Mouse (Mus musculus) G1E (cell line): ENCODE results near the gene Krt2. TPM values are rescaled to one million over a fixed set of nuclear protein-coding genes. Genes with fewer than 3 reads are reported as not detected.

ENCODE experiments used
- ATAC-seq: 2 replicates; pipeline ENCODE4 v1.8.0; 2016; ENCODE audit warnings: mild to moderate bottlenecking; ENCODE audit not compliant: insufficient number of reproducible peaks, poor library complexity, low FRiP score, severe bottlenecking; ENCODE audit errors: extremely low read depth
- DNase-seq: peaks from one replicate; pipeline ENCODE4 v3.0.0; 2012; ENCODE audit warnings: low spot score
- H3K27me3 ChIP-seq: 2 replicates; pipeline ENCODE4 v1.6.1; 2012; ENCODE audit warnings: mild to moderate bottlenecking, low read length, inconsistent platforms; ENCODE audit not compliant: insufficient read depth
- H3K36me3 ChIP-seq: replicated peaks from 2 replicates; pipeline ENCODE3; 2012; ENCODE audit warnings: mild to moderate bottlenecking, inconsistent platforms
- H3K4me1 ChIP-seq: 2 replicates; pipeline ENCODE4 v1.6.1; 2012; ENCODE audit warnings: low read depth, low read length, inconsistent platforms, mixed read lengths; ENCODE audit not compliant: insufficient read depth
- H3K4me3 ChIP-seq: 2 replicates; pipeline ENCODE4 v1.5.1; 2012; ENCODE audit warnings: low read depth, mild to moderate bottlenecking, inconsistent platforms, low read length, moderate library complexity, mixed read lengths
- H3K9me3 ChIP-seq: replicated peaks from 2 replicates; pipeline ENCODE4 v1.6.1; 2012; ENCODE audit warnings: inconsistent platforms
- CTCF ChIP-seq: IDR thresholded peaks from 2 replicates; pipeline ENCODE4 v1.5.1; 2012; ENCODE audit warnings: low read depth, low read length, inconsistent platforms, mixed read lengths
- GATA1 ChIP-seq: IDR thresholded peaks from 2 replicates; pipeline ENCODE4 v1.6.1; 2012; ENCODE audit warnings: borderline replicate concordance, low read length, inconsistent platforms, mixed read lengths
- GATA2 ChIP-seq: IDR thresholded peaks from 2 replicates; pipeline ENCODE4 v1.6.1; 2012; ENCODE audit warnings: low read depth, low read length, inconsistent platforms, borderline replicate concordance
- POLR2AphosphoS5 ChIP-seq: IDR thresholded peaks from 2 replicates; pipeline ENCODE4 v1.6.1; 2012; ENCODE audit warnings: low read depth, low read length, inconsistent platforms; ENCODE audit not compliant: insufficient replicate concordance
- TAL1 ChIP-seq: conservative IDR thresholded peaks from 2 replicates; pipeline ENCODE4 v1.6.1; 2012; ENCODE audit warnings: low read depth, low read length, inconsistent platforms, mixed read lengths
- polyA plus RNA-seq: library from polyadenylated mRNA; stranded (reverse); fragments of >175 nt; gene quantifications from 2 replicates; pipeline ENCODE4 v1.2.3, GENCODE M21; 2012
- total RNA-seq, 2 experiments: library from RNA; stranded (forward) in 1 of 2; stranded (reverse) in 1 of 2; fragments of 200-1000 nt in 1 of 2; fragments of >200 nt in 1 of 2; fragmentation: Nextera tagmentation in 1 of 2; gene quantifications; 2 replicates each; pipeline ENCODE4 v1.2.3; 2014 to 2017

Krt2 gene
- total and polyA plus RNA-seq, 3 experiments, result not detected

DNA sequence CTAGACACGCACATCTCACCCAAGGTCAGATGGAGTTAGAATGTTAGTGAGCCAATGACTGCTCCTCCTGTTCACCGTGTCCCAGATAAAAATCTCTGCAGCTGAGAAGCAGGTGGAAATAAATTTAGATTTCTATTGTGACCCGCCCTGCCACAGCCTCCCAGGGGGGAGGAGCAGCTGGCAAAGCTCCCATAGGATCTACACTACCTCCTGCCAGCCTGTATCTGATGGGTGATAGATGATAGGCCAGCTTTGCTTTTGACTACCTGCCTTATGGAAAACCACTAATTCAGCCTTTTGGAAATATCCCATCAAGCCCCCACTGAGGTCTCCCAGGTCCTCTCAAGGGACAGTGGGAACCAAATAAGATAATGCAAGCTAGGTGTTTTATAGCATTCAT is 37.8 kb upstream of the Krt2 start:
- no peaks in the 10 kb centered on the region for H3K27me3 ChIP-seq
- ATAC-seq (no peak), DNase-seq (no peak)
- H3K9me3 ChIP-seq, result peaks cover 22% of the 10 kb centered on the region
- TF ChIP-seq GATA2 (no peak), GATA1 (no peak), CTCF (no peak), POLR2AphosphoS5 (no peak), TAL1 (no peak)
- H3K4me1 ChIP-seq, result no peaks in the 10 kb centered on the region
- no peaks in the 10 kb centered on the region for H3K36me3 ChIP-seq
- H3K4me3 ChIP-seq, result no peak overlapping the region

DNA sequence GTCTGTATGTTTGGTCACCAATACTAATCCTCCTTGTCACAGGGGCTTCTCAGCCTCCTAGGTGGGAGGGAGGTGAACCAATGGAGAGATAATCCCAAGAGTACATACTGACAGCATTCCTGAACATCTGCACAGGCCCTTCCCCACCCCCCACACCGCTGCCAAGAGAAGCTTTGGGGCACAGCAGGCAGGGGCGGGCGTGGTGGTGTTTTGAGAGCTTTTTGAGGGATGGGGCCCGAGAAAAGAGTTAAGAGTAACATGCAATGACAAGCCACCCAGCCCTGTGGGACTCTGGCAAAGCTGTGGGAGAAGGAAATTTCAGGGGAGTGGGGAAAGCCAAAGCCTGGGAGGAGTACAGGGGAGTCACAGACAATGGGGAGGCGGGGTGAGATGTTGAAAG is 36.3 kb upstream of the Krt2 start:
- ATAC-seq (no peak), DNase-seq (no peak)
- no peaks in the 10 kb centered on the region for H3K27me3 ChIP-seq
- no peaks in the 10 kb centered on the region for H3K4me1 ChIP-seq
- TF ChIP-seq POLR2AphosphoS5, result no peak
- TF ChIP-seq GATA2, result no peak
- no peak for TF ChIP-seq CTCF
- TF ChIP-seq TAL1, result no peak
- TF ChIP-seq GATA1, result no peak
- H3K36me3 ChIP-seq, result no peaks in the 10 kb centered on the region
- peaks cover 20% of the 10 kb centered on the region for H3K9me3 ChIP-seq
- no peak overlapping the region for H3K4me3 ChIP-seq

DNA sequence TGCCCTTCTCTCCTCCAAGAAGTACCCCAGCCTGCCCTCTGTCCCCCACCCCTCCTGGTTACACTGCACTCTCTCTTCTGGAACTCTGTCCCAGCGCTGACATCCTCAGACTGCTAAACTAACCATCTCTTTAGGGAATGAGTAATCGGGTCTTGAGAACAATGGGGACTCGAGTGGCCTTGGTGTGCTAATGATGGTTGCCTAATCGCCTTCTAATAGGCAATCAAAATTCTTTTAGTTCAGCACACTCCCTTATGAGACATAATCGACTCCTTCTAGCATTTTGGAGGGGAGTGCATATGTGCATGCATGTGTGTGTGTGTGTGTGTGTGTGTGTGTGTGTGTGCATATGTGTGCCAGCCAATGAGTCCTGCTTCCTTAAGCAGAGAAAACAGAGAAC is 34.6 kb upstream of the Krt2 start:
- Histone ChIP-seq H3K27me3 (no peaks in the 10 kb centered on the region), H3K9me3 (peaks cover 18% of the 10 kb centered on the region), H3K36me3 (no peaks in the 10 kb centered on the region), H3K4me3 (no peak overlapping the region), H3K4me1 (no peaks in the 10 kb centered on the region)
- no peak for DNase-seq
- TF ChIP-seq POLR2AphosphoS5 (no peak), CTCF (no peak), GATA2 (no peak), GATA1 (no peak)
- no peak for ATAC-seq

- H3K9me3 ChIP-seq, result peaks cover 28% of the 10 kb centered on the region
- DNase-seq (no peak), ATAC-seq (no peak)
- no peak for TF ChIP-seq POLR2AphosphoS5
- TF ChIP-seq CTCF, result no peak
- no peak for TF ChIP-seq GATA1
- no peak for TF ChIP-seq TAL1
- TF ChIP-seq GATA2, result no peak
- H3K4me3 ChIP-seq, result no peak within 1 kb of the TSS
- H3K36me3 ChIP-seq, result no peaks in the 10 kb centered on the region
- H3K27me3 ChIP-seq, result no peaks in the 10 kb centered on the region
- H3K4me1 ChIP-seq, result no peaks in the 10 kb centered on the region
These were observed 32.7 kb upstream of the Krt2 start, which contains the start of gene Krt1 for GRCm38 (mm10) chr15:101850694-101851093. Gene Krt1, minus strand, starts transcription at chr15:101850794.

DNA sequence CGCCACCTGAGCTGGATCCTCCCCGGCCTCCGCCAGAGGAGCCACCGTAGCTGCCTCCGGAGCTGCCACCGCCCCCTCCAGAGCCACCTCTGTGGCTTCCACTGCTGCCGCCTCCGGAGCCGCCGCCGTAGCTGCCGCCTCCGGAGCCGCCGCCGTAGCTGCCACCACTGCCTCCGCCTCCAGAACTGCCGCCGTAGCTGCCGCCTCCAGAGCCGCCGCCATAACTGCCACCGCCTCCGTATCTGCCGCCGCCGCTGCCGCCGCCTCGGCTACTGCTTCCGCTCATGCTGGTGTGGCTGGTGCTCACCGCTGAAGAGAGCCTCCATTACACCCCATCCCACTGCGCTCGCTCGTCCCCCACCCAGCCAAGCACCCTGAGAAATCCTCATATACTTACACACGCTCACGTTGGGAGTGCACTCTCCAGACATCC is 28.0 kb upstream of the Krt2 start:
- H3K9me3 ChIP-seq, result peaks cover 19% of the 10 kb centered on the region
- TF ChIP-seq TAL1 (no peak), GATA1 (no peak), CTCF (no peak), GATA2 (no peak), POLR2AphosphoS5 (no peak)
- no peaks in the 10 kb centered on the region for H3K36me3 ChIP-seq
- no peaks in the 10 kb centered on the region for H3K27me3 ChIP-seq
- H3K4me1 ChIP-seq, result no peaks in the 10 kb centered on the region
- no peak overlapping the region for H3K4me3 ChIP-seq
- DNase-seq (no peak), ATAC-seq (no peak)

DNA sequence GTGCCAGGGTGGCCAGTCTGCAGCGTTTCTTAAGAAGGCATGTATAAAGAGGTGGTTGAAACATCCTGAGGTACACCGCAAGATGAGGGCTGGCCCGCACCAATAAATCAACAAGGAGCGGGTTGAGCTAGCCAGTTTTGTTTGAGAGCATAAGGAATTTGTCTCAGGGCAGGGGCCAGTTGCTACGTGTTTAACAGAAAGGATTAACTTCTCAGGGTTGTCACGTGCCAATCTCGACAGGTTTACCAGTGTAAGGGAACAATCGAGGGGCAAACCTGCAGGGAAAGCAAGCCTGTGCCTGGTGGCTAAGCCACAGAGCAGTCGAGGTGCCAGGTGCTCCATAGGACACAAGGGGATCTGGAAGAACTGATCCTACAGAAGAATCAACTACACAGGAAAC is 25.2 kb upstream of the Krt2 start:
- Histone ChIP-seq H3K36me3 (no peaks in the 10 kb centered on the region), H3K9me3 (peaks cover 13% of the 10 kb centered on the region), H3K4me1 (no peaks in the 10 kb centered on the region), H3K4me3 (no peak overlapping the region), H3K27me3 (no peaks in the 10 kb centered on the region)
- TF ChIP-seq GATA1 (no peak), GATA2 (no peak), CTCF (no peak), TAL1 (no peak)
- DNase-seq (no peak), ATAC-seq (no peak)

DNA sequence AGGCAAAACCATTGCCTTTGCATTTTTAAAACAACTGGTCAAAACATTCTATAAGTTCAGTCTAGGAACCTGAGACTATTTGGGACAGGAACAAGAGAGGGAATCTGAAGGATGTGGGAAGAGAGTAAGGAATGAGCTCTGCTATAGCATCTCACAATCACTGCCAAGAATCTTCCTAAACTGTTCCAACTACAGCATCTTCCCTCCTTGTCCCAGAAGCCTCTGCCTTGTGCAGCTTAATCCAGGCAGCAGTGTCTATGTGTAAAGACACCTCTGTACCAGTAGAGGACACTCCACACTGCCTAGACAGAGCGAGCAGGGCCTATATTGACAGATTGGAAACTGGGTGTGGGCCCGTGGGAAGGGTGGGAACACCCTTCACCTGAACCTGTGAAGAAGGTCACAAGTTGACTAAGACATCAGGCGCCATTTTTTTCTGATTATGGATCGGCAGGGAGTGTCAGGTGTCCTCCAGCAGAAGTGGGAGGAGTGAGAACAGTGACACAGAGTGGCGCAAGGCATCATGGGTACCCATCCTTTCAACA is 16.9 kb upstream of the Krt2 start:
- H3K27me3 ChIP-seq, result no peaks in the 10 kb centered on the region
- no peak for TF ChIP-seq GATA1
- TF ChIP-seq GATA2, result no peak
- no peak for TF ChIP-seq POLR2AphosphoS5
- no peak for TF ChIP-seq CTCF
- no peak for TF ChIP-seq TAL1
- no peaks in the 10 kb centered on the region for H3K36me3 ChIP-seq
- ATAC-seq, result no peak
- no peak for DNase-seq
- H3K9me3 ChIP-seq, result peaks cover 12% of the 10 kb centered on the region
- no peak overlapping the region for H3K4me3 ChIP-seq
- H3K4me1 ChIP-seq, result no peaks in the 10 kb centered on the region
